Comparison of ENCODE assay signal across 27 mouse cellular contexts in genomic region chr19:11846333-11846732, GRCm38 (mm10). TPM values are rescaled to one million over a fixed set of nuclear protein-coding genes. Genes with fewer than 3 reads are reported as not detected.
DNase-seq lines count a peak whose midpoint lies in the region; ATAC-seq lines count a peak whose summit lies in the region.
"Had no signal": no experiment of that assay in that cellular context is flagged by ENCODE, and none has a peak within 500 bp of the region (broad histone marks: within the 10 kb centered on the region; RNA-seq: fewer than 3 reads in every experiment).

No protein-coding gene starts in this region.

- no peaks in the 10 kb centered on the region for H3K4me1 ChIP-seq in forebrain, embryonic 14.5 days (ENCODE audit: control insufficient read depth, insufficient read depth, low read length)
- H3K4me1 ChIP-seq: forebrain, embryonic 10.5 days; forebrain, embryonic 13.5 days; hindbrain, embryonic 12.5 days; hindbrain, embryonic 15.5 days had no signal

- no peak overlapping the region for H3K4me2 ChIP-seq in forebrain, embryonic 14.5 days (ENCODE audit: low read length)
- H3K4me2 ChIP-seq: forebrain, embryonic 13.5 days; heart, embryonic 11.5 days; hindbrain, embryonic 12.5 days; hindbrain, embryonic 15.5 days had no signal

- H3K9ac ChIP-seq in forebrain, embryonic 14.5 days (ENCODE audit: low read length) = no peak overlapping the region
- H3K9ac ChIP-seq: forebrain, embryonic 13.5 days; forebrain, postnatal 0 days; hindbrain, embryonic 12.5 days; hindbrain, embryonic 15.5 days had no signal

- no peaks in the 10 kb centered on the region for H3K27me3 ChIP-seq in forebrain, embryonic 14.5 days (replicated peaks; ENCODE audit: control insufficient read depth, insufficient read depth, low read length)
- H3K27me3 ChIP-seq: forebrain, embryonic 13.5 days; hindbrain, embryonic 12.5 days; hindbrain, embryonic 15.5 days had no signal

- H3K4me3 ChIP-seq in forebrain, embryonic 14.5 days (ENCODE audit: low read depth, low read length) = no peak overlapping the region
- H3K4me3 ChIP-seq: forebrain, embryonic 10.5 days; forebrain, embryonic 13.5 days; hindbrain, embryonic 12.5 days; hindbrain, embryonic 15.5 days had no signal

- H3K27ac ChIP-seq in forebrain, embryonic 14.5 days (ENCODE audit: low read depth, low read length) = no peak overlapping the region
- H3K27ac ChIP-seq: forebrain, embryonic 10.5 days; forebrain, embryonic 13.5 days; hindbrain, embryonic 12.5 days; hindbrain, embryonic 15.5 days had no signal

- H3K9me3 ChIP-seq in forebrain, embryonic 14.5 days (replicated peaks; ENCODE audit: control insufficient read depth, low read length) = no peaks in the 10 kb centered on the region
- H3K9me3 ChIP-seq: forebrain, embryonic 10.5 days; forebrain, embryonic 13.5 days; hindbrain, embryonic 12.5 days; hindbrain, embryonic 15.5 days had no signal

- no peak for DNase-seq in frontal cortex, postnatal 14 days (ENCODE audit: low spot score in 2 of 2)
- peak; percentile 3 for DNase-seq in 416B (ENCODE audit: low read depth)
- DNase-seq in brain, adult 2 months (ENCODE audit: low read depth, low spot score) = peak; percentile 29
- peak; percentile 5 for DNase-seq in telencephalon, adult 2 months (ENCODE audit: low read depth, low spot score)
- no peak for DNase-seq in forebrain, embryonic 14.5 days (ENCODE audit: low spot score)
- DNase-seq: adrenal gland, postnatal 10 days; adrenal gland, postnatal 36 days; cerebellum, adult 11 months; cerebellum, postnatal 36 days; forebrain, postnatal 0 days; gastrocnemius, postnatal 10 days; gastrocnemius, postnatal 36 days; kidney, adult 8-10 months had no signal

- WGBS in forebrain, embryonic 14.5 days = 84% methylated on average over 4 of the region's 4 CpGs

- no peaks in the 10 kb centered on the region for H3K36me3 ChIP-seq in forebrain, embryonic 14.5 days (ENCODE audit: control insufficient read depth, insufficient read depth, low read length)
- H3K36me3 ChIP-seq: forebrain, embryonic 10.5 days; hindbrain, embryonic 12.5 days; hindbrain, embryonic 15.5 days had no signal

- ATAC-seq in frontal cortex, adult (ENCODE audit: low TSS enrichment) = peak; percentile 70
- ATAC-seq in forebrain, embryonic 14.5 days = no peak
- ATAC-seq: forebrain, embryonic 13.5 days; forebrain, postnatal 0 days; intestine, postnatal 0 days; Patski had no signal

RNA-seq across cellular contexts. Expression of gene Olfr1417, which starts 7.3 kb away (rescaled TPM):
- polyA plus RNA-seq in forebrain, embryonic 14.5 days (2014; fragmentation: Nextera tagmentation; extraction: Ambion mirVana) = not detected in 2 replicates
- polyA plus RNA-seq: cerebellum, adult 2 months; embryonic facial prominence, embryonic 11.5 days; embryonic facial prominence, embryonic 14.5 days; heart, embryonic 11.5 days; heart, postnatal 0 days; hindbrain, embryonic 12.5 days; intestine, embryonic 14.5 days had no signal

RNA-seq across cellular contexts. Expression of gene Olfr1418, which starts 14.5 kb away (rescaled TPM):
- polyA plus RNA-seq in forebrain, embryonic 14.5 days (2014; fragmentation: Nextera tagmentation; extraction: Ambion mirVana) = not detected in 2 replicates
- polyA plus RNA-seq: cerebellum, adult 2 months; embryonic facial prominence, embryonic 11.5 days; embryonic facial prominence, embryonic 14.5 days; forebrain, embryonic 10.5 days; forebrain, embryonic 13.5 days; forebrain, postnatal 0 days; heart, embryonic 11.5 days; heart, embryonic 14.5 days; heart, postnatal 0 days; hindbrain, embryonic 12.5 days; hindbrain, embryonic 15.5 days; intestine, embryonic 14.5 days; intestine, postnatal 0 days had no signal

RNA-seq across cellular contexts. Expression of gene Stx3, which starts 27.1 kb away (rescaled TPM):
- 11.8 and 14.5 TPM in 2 replicates for polyA plus RNA-seq in forebrain, embryonic 14.5 days (2014; fragmentation: Nextera tagmentation; extraction: Ambion mirVana)

RNA-seq across cellular contexts. Expression of gene Olfr1419, which starts 28.6 kb away (rescaled TPM):
- polyA plus RNA-seq in forebrain, embryonic 14.5 days (2014; fragmentation: Nextera tagmentation; extraction: Ambion mirVana) = not detected in 2 replicates
- polyA plus RNA-seq: embryonic facial prominence, embryonic 11.5 days; embryonic facial prominence, embryonic 14.5 days; forebrain, embryonic 10.5 days; forebrain, embryonic 13.5 days; forebrain, postnatal 0 days; heart, embryonic 11.5 days; heart, embryonic 14.5 days; heart, postnatal 0 days; hindbrain, embryonic 12.5 days; hindbrain, embryonic 15.5 days; intestine, embryonic 14.5 days; intestine, postnatal 0 days; Patski had no signal

RNA-seq across cellular contexts. Expression of gene Olfr1420, which starts 40.0 kb away (rescaled TPM):
- not detected in 2 replicates for polyA plus RNA-seq in forebrain, embryonic 14.5 days (2014; fragmentation: Nextera tagmentation; extraction: Ambion mirVana)
- polyA plus RNA-seq: cerebellum, adult 2 months; forebrain, embryonic 10.5 days; forebrain, postnatal 0 days; hindbrain, embryonic 15.5 days had no signal

Comparison
In these comparisons a context has a peak if more than half of its experiments do, and no peak if none do; other contexts are left out.
1. DNase-seq: peak in 416B (single experiment), brain, adult 2 months (single experiment) and telencephalon, adult 2 months (single experiment); none in frontal cortex, postnatal 14 days (0 of 2) and forebrain, embryonic 14.5 days (single experiment).